Mouse (Mus musculus) kidney, adult 8-10 months (tissue): Measurements from ENCODE around the gene Apom.

Experiments used
- DNase-seq, 2 experiments: peaks; one replicate each; pipeline ENCODE4 v3.0.0; 2022

Gene Apom

DNA sequence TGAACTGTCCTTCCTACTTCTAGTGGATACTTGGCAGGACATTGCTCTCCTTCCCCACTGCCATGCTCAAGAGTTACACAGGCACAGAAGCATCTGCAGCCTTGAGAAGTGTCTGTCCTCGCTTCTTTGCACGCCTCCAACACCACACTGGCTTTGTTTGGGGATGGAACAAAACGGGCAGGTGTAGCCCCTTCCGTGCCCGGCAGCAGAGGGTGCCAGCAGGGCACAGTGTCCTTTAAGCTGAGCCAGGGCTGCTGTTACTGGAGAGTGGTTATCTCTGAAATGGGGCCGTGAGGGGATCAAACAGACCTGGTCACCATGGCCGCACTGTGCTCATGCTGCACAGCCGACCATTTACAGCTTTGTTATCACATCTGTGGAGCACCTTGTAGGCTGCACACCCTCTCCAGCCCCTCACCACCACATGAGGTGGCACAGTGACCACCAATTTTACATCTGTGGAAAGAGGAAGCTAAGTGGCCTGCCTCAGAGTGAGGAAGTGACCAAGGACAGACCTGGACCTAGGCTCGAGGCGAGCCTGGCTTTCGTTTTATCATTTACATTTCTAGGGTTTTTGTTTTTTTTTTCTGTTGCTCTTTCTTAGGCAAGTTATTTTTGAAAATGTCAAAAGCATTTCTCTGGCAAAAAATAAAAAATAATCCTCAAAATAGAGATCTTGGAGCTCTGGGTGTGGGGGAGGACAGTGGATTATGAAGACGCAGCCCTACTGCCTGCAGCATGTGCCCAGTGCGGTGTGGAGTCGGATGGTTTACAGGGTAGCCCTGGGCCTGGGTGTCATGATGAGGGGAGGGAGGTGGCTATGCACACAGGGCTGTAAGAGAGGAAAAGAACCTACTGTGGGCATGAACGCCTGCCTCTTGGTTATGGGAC, 37.1 kb downstream of the Apom start:
- DNase-seq, result no peak

GRCm38 (mm10) chr17:35092403-35093198, 39.2 kb downstream of the Apom start:
- no peak for DNase-seq

GRCm38 (mm10) chr17:35090166-35090932, 41.5 kb downstream of the Apom start:
- no peak for DNase-seq

- DNase-seq, result peak; percentile 91 to 93
Measured at GRCm38 (mm10) chr17:35088825-35089644, 42.8 kb downstream of the Apom start, which contains the start of gene Abhd16a. Abhd16a (plus strand) TSS chr17:35089263.

- no peak for DNase-seq
Measured at GRCm38 (mm10) chr17:35088151-35088550, 43.7 kb downstream of the Apom start.

GRCm38 (mm10) chr17:35085208-35085865, 46.5 kb downstream of the Apom start, which contains the start of gene Ly6g6f:
Ly6g6f (minus strand) TSS chr17:35085610.
- no peak for DNase-seq

GRCm38 (mm10) chr17:35083929-35084497, 47.8 kb downstream of the Apom start:
- DNase-seq, result no peak

DNA sequence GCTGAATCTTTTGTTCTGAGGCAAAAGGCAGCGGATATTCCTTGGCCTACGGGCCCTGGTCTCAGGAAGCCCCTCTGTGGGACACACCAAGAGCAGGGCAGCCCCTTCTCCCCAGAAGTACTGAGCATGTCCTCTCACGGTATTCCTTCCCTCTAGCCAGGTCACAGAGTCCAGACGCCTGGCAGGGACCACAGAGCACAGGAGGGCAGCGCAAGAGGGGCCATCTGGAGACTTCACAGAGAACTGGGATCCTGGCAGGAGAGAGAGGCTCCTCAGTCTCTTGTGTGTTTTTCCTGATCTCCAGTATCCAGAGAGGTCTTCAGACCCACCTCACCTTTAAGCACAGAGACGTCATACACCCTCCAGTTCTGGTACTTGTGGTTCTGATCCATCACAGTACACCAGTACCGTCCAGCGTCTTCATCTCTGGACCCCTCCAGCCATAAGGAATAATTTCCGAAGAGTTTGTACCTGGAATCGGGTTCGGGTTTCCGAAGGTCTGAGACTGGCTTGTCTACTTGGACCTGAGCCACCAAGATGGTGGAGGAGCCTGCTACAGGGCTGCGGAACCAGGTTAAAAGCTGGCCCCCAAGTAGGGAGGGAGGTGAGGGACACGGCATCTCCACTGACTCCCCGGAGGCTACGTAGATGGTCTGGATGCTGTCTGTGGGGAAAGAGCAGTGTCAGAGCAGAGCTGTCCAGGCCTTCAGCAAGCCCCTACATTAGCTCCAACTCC, 48.8 kb downstream of the Apom start:
- no peak for DNase-seq

GRCm38 (mm10) chr17:35080710-35081109, 51.1 kb downstream of the Apom start:
- no peak for DNase-seq

- DNase-seq, result no peak
Measured at GRCm38 (mm10) chr17:35080248-35080647, 51.6 kb downstream of the Apom start.

DNA sequence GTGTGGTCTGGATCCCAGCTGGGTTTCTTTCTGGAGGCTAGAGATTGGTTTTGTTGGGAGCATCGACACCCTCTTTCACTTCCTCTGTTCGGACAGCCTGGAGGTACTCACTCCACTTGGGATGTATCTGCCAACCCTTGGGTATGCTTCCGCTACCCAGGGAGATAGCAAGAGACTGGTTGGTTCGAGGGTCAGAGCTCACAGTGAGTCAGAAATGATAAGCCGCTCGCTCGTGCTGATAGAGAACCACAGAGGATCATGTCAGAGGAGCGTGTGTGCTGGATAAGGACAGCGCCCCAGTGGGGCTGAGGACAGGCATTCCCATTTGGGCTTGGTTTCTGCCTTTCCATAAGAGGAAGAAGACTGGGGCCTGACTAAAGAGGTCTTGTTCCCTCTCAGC, 52.1 kb downstream of the Apom start:
- no peak for DNase-seq
